Mouse (Mus musculus): Measurements from ENCODE around the gene Hoxa7. TPM values are rescaled to one million over a fixed set of nuclear protein-coding genes. Genes with fewer than 3 reads are reported as not detected.

Gene Hoxa7
- polyA plus RNA-seq, 1 experiment from 2014 or later: 8.1 TPM

DNA sequence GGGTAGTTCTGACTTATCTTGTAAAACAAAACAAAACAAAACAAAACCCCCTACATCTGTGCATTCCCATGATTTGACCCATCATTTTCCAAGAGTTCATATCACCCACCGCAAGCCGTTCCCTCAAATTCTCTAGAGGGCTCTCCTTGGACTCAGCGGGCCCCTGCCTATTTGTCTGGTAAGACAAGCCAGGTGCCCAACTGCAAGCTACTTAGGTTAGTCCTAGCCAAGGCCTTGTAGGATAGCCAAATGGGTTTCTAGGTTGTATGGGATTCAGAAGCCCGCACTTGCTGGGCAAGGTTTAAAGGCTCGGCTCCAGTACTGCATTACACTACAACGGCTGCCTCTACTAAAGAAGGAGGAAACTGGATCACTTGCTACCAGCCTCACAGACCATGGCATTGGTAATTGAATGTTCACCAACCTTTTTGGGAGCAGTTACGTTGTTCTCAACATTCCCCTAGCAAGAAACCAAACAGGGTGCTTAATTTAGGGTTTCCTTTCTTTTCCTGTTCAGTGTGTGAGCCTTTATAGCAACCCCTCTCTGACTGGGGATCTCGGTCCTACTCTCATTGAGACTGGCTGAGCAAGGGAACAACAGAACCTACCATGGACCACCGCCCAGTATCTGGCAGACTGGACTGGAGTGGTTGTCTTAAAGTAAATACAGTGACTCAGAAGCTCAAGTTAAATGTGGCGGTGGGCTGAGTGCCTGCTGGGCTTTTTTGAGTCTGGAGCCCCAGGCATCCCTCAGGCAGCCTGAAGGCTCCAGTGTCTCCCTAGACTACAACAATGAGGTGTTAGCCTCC is 15.9 kb upstream of the Hoxa7 start:
- TF ChIP-seq CTCF (IDR thresholded peaks at IDR 0.05; ENCODE audit: low read depth) (no peak), EP300 (optimal IDR thresholded peaks at IDR 0.05) (no peak)
- Histone ChIP-seq H3K9ac (ENCODE audit: low read length) (no peak overlapping the region), H3K4me3 (ENCODE audit: low read depth, low read length) (no peak overlapping the region), H3K36me3 (ENCODE audit: control insufficient read depth, insufficient read depth, low read length) (no peaks in the 10 kb centered on the region), H3K27me3 (ENCODE audit: control insufficient read depth, insufficient read depth, low read length) (peaks cover 63% of the 10 kb centered on the region), H3K9me3 (ENCODE audit: control insufficient read depth, low read length) (no peaks in the 10 kb centered on the region), H3K4me2 (replicated peaks; ENCODE audit: low read depth) (no peak overlapping the region), H3K4me1 (replicated peaks; ENCODE audit: control insufficient read depth, insufficient read depth) (no peaks in the 10 kb centered on the region), H3K27ac (replicated peaks) (no peak overlapping the region)
- WGBS: 13% methylated on average over 10 of the region's 10 CpGs
- no peak for ATAC-seq (ENCODE audit: low FRiP score, low TSS enrichment)
- DNase-seq (ENCODE audit: low spot score): no peak

GRCm38 (mm10) chr6:52236806-52237205 is 15.2 kb upstream of the Hoxa7 start:
- Histone ChIP-seq H3K27me3 (ENCODE audit: control insufficient read depth, insufficient read depth, low read length) (peaks cover 60% of the 10 kb centered on the region), H3K36me3 (ENCODE audit: control insufficient read depth, insufficient read depth, low read length) (no peaks in the 10 kb centered on the region), H3K4me3 (ENCODE audit: low read depth, low read length) (no peak overlapping the region), H3K9ac (ENCODE audit: low read length) (no peak overlapping the region), H3K9me3 (ENCODE audit: control insufficient read depth, low read length) (no peaks in the 10 kb centered on the region), H3K27ac (replicated peaks) (no peak overlapping the region), H3K4me1 (replicated peaks; ENCODE audit: control insufficient read depth, insufficient read depth) (no peaks in the 10 kb centered on the region), H3K4me2 (replicated peaks; ENCODE audit: low read depth) (no peak overlapping the region)
- TF ChIP-seq CTCF (IDR thresholded peaks at IDR 0.05; ENCODE audit: low read depth): no peak
- no peak for TF ChIP-seq EP300 (optimal IDR thresholded peaks at IDR 0.05)
- 11% methylated on average over 3 of the region's 3 CpGs for WGBS
- no peak for ATAC-seq (ENCODE audit: low FRiP score, low TSS enrichment)
- no peak for DNase-seq (ENCODE audit: low spot score)

- no peak overlapping the region for H3K27ac ChIP-seq (replicated peaks)
- TF ChIP-seq CTCF (IDR thresholded peaks at IDR 0.05; ENCODE audit: low read depth) (no peak), EP300 (optimal IDR thresholded peaks at IDR 0.05) (no peak)
- no peaks in the 10 kb centered on the region for H3K36me3 ChIP-seq (ENCODE audit: control insufficient read depth, insufficient read depth, low read length)
- peaks cover 55% of the 10 kb centered on the region for H3K27me3 ChIP-seq (ENCODE audit: control insufficient read depth, insufficient read depth, low read length)
- no peak overlapping the region for H3K4me2 ChIP-seq (replicated peaks; ENCODE audit: low read depth)
- no peaks in the 10 kb centered on the region for H3K4me1 ChIP-seq (replicated peaks; ENCODE audit: control insufficient read depth, insufficient read depth)
- H3K9ac ChIP-seq (ENCODE audit: low read length): no peak overlapping the region
- DNase-seq (ENCODE audit: low spot score) (no peak), ATAC-seq (ENCODE audit: low FRiP score, low TSS enrichment) (no peak)
- WGBS: 20% methylated on average over 6 of the region's 6 CpGs
- H3K4me3 ChIP-seq (ENCODE audit: low read depth, low read length): no peak overlapping the region
- no peaks in the 10 kb centered on the region for H3K9me3 ChIP-seq (ENCODE audit: control insufficient read depth, low read length)
These were observed 14.2 kb upstream of the Hoxa7 start for GRCm38 (mm10) chr6:52235866-52236265.

DNA sequence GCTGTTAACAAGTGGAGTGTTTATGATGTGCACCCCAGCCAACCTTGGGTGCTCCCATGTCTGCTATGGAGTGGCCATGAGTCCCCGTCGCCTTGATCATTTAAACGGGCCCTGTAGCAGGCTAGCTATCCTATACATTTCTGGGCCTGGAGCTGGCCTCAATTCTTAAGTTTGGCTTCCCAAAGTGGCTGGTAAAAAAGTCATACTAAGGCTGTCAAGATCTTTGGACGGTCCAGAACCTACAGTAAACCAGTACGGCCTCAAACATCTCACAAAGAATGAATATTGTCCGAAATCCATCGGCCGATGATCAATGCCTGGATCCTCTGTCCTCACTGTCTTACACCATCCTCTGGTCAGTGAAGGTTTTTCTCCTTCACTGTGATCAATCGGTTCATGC is 13.6 kb upstream of the Hoxa7 start:
- WGBS: 32% methylated on average over 9 of the region's 9 CpGs
- Histone ChIP-seq H3K9ac (ENCODE audit: low read length) (no peak overlapping the region), H3K9me3 (ENCODE audit: control insufficient read depth, low read length) (no peaks in the 10 kb centered on the region), H3K4me2 (replicated peaks; ENCODE audit: low read depth) (no peak overlapping the region), H3K4me1 (replicated peaks; ENCODE audit: control insufficient read depth, insufficient read depth) (no peaks in the 10 kb centered on the region), H3K36me3 (ENCODE audit: control insufficient read depth, insufficient read depth, low read length) (no peaks in the 10 kb centered on the region), H3K27me3 (ENCODE audit: control insufficient read depth, insufficient read depth, low read length) (peaks cover 54% of the 10 kb centered on the region), H3K4me3 (ENCODE audit: low read depth, low read length) (no peak overlapping the region), H3K27ac (replicated peaks) (no peak overlapping the region)
- no peak for TF ChIP-seq EP300 (optimal IDR thresholded peaks at IDR 0.05)
- no peak for TF ChIP-seq CTCF (IDR thresholded peaks at IDR 0.05; ENCODE audit: low read depth)
- no peak for DNase-seq (ENCODE audit: low spot score)
- no peak for ATAC-seq (ENCODE audit: low FRiP score, low TSS enrichment)

GRCm38 (mm10) chr6:52234428-52235140 is 12.9 kb upstream of the Hoxa7 start:
- H3K27ac ChIP-seq (replicated peaks): no peak overlapping the region
- no peaks in the 10 kb centered on the region for H3K36me3 ChIP-seq (ENCODE audit: control insufficient read depth, insufficient read depth, low read length)
- 2% methylated on average over 55 of the region's 68 CpGs for WGBS
- DNase-seq (ENCODE audit: low spot score): no peak
- H3K9ac ChIP-seq (ENCODE audit: low read length): no peak overlapping the region
- peaks cover 51% of the 10 kb centered on the region for H3K27me3 ChIP-seq (ENCODE audit: control insufficient read depth, insufficient read depth, low read length)
- no peak for TF ChIP-seq CTCF (IDR thresholded peaks at IDR 0.05; ENCODE audit: low read depth)
- no peak for TF ChIP-seq EP300 (optimal IDR thresholded peaks at IDR 0.05)
- H3K4me2 ChIP-seq (replicated peaks; ENCODE audit: low read depth): no peak overlapping the region
- H3K4me1 ChIP-seq (replicated peaks; ENCODE audit: control insufficient read depth, insufficient read depth): no peaks in the 10 kb centered on the region
- no peak overlapping the region for H3K4me3 ChIP-seq (ENCODE audit: low read depth, low read length)
- no peak for ATAC-seq (ENCODE audit: low FRiP score, low TSS enrichment)
- H3K9me3 ChIP-seq (ENCODE audit: control insufficient read depth, low read length): no peaks in the 10 kb centered on the region
